Mouse (Mus musculus) neutrophil, adult 5-6 weeks (primary cell): ENCODE data around the gene Slc37a4. TPM values are rescaled to one million over a fixed set of nuclear protein-coding genes. Genes with fewer than 3 reads are reported as not detected.
"Not testable (repeated sequence)": the region's sequence is repeated elsewhere in the genome, so short reads cannot be mapped to it uniquely, and the experiment has no call there.

Experiments
- ATAC-seq: fragments of 151-379, 151-347 bp; 2 replicates; pipeline ENCODE4 v1.8.0; 2017; ENCODE audit warnings: mild to moderate bottlenecking, moderate TSS enrichment; ENCODE audit not compliant: insufficient number of reproducible peaks, poor library complexity, low FRiP score, severe bottlenecking; ENCODE audit errors: extremely low read depth
- total RNA-seq: library from RNA; stranded (forward); fragments of 200-1000 nt; gene quantifications from 2 replicates; pipeline ENCODE4 v1.2.3, GENCODE M21; 2017

Gene Slc37a4
- total RNA-seq, 1 experiment from 2014 or later: 15.4 TPM

DNA sequence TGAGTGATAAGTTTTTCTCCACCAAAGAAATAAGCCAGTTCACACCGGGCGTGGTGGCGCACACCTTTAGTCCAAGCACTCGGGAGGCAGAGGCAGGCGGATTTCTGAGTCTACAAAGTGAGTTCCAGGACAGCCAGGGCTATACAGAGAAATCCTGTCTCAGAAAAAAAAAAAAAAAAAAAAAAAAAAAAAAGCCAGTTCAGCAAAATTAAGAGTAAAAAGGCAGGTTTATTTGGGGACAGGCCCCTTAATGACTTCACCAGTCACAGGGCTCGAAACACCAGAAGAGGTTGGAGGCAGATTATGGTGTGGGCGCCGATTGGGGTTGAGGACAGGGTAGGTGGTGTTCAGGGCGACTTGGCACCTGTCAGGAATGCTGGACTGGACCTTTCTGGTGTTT lies 23.1 kb downstream of the Slc37a4 start:
- not testable (repeated sequence) for ATAC-seq

DNA sequence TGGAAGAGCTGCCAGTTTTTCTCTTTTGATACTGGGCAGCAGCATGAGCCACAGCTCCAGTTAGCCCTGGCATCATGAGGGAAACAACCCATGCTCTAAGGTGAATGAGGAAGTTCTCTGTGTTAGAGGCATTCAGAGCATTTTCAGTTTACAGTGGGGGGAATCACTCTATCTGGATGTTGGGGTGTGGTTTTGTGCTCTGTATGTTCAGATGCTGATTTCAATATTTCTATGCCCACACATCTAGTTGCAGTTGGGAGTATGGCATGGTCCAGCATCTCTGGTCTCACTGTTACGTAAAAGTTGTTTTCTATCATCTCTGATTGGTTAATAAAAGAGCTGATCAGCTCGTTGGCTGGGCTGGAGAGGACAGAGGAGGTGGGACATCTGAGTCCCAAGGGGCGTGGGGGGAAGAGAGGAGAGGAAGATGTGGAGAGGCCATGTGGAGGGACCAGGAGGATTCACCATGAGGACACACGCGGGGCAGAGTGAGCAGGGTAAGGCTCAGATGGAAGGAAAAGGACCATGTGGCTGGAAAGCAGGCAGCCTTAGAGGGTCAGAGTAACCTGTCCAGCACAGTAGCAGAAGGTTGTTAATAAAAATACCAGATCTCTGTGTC lies 23.7 kb downstream of the Slc37a4 start:
- no peak for ATAC-seq

DNA sequence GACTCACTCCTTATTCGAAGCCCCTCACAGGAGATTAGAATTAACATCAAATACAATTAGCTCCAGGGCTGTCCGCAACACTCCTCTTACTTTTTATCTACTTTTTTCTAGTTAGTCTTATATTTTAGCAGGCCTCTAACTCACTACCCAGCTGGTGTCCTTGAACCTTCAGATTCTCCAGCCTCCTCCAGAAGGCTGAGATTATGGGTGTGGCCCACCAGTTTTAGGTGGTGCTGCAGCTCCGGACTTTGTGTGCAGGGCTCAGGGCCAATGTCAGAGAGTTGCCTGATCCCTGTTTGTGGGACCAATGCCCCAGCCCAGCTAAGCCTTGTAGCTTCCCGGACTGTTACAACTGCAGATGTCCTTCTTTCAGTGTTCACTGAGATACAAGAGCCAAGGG lies 26.9 kb downstream of the Slc37a4 start:
- ATAC-seq: no peak

DNA sequence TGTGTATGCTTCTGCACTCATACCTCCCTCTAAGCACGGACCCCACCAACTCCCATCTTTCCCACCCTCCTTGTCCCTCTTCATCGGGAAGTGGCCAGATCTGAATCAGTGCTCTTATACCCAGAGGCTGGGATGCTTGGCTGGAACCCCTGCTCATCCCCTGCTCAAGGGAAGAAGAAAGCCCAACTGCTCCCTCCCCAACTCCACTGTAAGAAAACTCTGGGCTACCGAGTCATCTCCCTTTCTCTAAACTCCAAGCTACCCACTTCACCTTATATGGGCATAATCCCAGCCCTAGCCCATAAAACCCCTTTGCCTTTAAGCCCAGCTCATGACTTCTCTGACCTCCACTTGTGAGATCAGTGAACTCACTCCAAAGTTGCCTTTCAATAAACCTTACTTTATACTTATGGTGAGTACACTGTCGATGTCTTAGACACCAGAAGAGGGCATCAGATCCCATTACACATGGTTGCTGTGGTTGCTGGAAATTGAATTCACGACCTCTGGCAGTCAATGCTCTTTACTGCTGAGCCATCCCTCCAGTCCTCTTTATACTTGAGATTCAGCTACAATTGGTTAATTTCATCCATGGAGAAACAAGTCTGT lies 36.0 kb downstream of the Slc37a4 start:
- no peak for ATAC-seq

DNA sequence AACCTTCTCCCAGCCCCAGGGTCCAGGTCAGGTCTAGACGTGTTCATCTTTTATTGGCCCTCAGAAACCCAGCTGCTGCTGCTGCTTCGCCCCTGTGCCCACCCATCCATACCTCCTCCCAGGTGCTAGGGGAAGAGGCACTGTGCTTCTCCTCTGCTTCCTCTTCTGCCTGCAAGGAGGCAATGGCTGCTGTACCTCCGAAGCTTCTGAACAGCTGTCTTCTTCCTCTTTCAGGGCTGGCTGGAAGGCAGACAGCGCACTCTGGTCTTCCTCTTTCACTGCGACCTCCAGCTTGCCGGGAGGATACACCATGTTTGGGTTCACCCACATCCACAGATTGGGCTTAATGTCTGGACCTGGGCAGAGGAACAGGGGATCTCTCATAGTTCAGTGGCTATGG lies 39.1 kb downstream of the Slc37a4 start:
- peak; percentile 88 for ATAC-seq

DNA sequence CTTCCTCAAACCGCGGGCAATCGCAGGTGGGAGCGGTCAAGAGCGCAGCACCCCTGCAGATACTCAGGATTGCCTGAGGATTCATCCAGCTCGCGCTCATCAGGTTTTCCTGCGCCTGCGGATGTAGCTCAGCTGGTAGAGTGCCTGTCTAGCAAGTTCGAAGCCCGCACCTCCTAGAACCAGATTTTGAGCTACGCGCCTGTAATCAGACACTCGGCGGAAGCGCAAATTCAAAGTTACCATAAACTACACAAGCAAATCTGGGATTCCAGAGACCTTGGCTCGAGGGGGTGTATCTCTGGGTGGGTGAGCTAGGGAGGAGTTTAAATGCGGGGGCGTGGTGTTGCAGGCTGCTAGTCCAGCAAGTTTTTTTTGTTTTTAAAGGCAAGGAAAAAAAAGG lies 44.3 kb downstream of the Slc37a4 start, which contains the start of gene Foxr1:
TSS of gene Foxr1 (minus strand) at position 176 of the 400 bp plus-strand sequence.
- ATAC-seq: no peak

DNA sequence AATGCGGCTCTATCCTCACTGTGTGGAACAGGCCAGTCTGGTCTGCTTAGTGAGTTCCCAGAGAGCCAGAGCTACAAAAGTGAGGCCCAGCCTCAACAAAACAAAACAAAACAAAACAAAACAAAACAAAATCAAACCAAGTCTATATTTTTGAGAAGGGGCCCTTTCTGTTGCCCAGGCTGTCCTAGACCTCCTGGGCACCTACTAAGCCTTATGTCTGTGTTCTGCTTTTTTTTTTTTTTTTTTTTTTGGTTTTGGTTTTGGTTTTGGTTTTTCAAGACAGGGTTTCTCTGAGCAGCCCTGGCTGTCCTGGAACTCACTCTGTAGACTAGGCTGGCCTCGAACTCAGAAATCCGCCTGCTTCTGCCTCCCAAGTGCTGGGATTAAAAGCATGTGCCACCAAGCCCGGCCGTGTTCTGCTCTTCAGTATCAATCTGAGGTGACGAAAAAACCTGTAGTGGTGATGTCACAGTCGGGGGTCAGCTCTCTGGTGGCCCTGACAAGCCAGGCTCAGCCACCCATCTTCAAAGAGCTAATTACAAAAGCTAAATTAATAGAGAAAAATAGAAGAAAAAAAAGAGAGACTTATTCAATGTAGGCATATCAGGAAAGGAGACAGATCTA lies 47.9 kb downstream of the Slc37a4 start:
- not testable (repeated sequence) for ATAC-seq

DNA sequence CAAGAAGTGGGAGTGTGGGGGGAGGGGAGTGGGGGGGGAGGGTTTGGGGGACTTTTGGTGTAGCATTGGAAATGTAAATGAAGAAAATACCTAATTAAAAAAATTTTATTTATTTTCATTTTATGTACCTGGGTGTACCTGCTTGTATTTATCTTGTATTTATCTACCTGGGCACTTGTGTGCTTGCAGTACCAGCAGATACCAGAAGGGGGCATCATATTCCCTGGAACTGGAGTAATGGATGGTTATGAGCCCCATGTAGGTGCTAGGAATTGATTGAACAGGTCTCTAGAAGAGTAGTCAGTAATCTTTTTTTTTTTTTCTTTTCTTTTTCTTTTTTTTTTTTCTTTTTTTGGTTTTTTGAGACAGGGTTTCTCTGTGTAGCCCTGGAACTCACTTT lies 53.7 kb downstream of the Slc37a4 start:
- no peak for ATAC-seq

Other genes starting within 250 kb of the Slc37a4 start
- 89.2 and 92.0 TPM in 2 replicates for gene Cbl, start 162.8 kb upstream of the Slc37a4 start, total RNA-seq
- gene Ccdc153, start 156.2 kb upstream of the Slc37a4 start, total RNA-seq: not detected in 2 replicates
- 1.0 and 1.6 TPM in 2 replicates for gene Pdzd3, start 145.4 kb upstream of the Slc37a4 start, total RNA-seq
- 10.3 and 12.6 TPM in 2 replicates for gene Nlrx1, start 128.3 kb upstream of the Slc37a4 start, total RNA-seq
- gene Abcg4, start 108.2 kb upstream of the Slc37a4 start, total RNA-seq: 1.4 TPM in 1 of 2 replicates, not detected in the other
- 32.0 and 46.7 TPM in 2 replicates for gene Hinfp, start 91.2 kb upstream of the Slc37a4 start, total RNA-seq
- 22.0 and 30.5 TPM in 2 replicates for gene C2cd2l, start 76.6 kb upstream of the Slc37a4 start, total RNA-seq
- 4.4 and 7.1 TPM in 2 replicates for gene Dpagt1, start 70.8 kb upstream of the Slc37a4 start, total RNA-seq
- gene H2afx, start 62.2 kb upstream of the Slc37a4 start, total RNA-seq: 17.6 and 20.0 TPM in 2 replicates
- 3.3 and 11.4 TPM in 2 replicates for gene Hmbs, start 52.6 kb upstream of the Slc37a4 start, total RNA-seq
- gene Vps11, start 35.2 kb upstream of the Slc37a4 start, total RNA-seq: 34.6 and 37.4 TPM in 2 replicates
- 39.9 and 42.2 TPM in 2 replicates for gene Hyou1, start 17.4 kb upstream of the Slc37a4 start, total RNA-seq
- 1,089 and 1,185 TPM in 2 replicates for gene Rps25, start 10.3 kb downstream of the Slc37a4 start, total RNA-seq
- gene Trappc4, start 10.7 kb downstream of the Slc37a4 start, total RNA-seq: 31.8 and 32.8 TPM in 2 replicates
- gene Ccdc84, start 21.7 kb downstream of the Slc37a4 start, total RNA-seq: 41.8 and 52.1 TPM in 2 replicates
- 0.37 TPM in 1 of 2 replicates, not detected in the other for gene Foxr1, start 44.3 kb downstream of the Slc37a4 start, total RNA-seq
- gene Upk2, start 58.1 kb downstream of the Slc37a4 start, total RNA-seq: not detected in 2 replicates
- 18.3 and 26.5 TPM in 2 replicates for gene Bcl9l, start 86.0 kb downstream of the Slc37a4 start, total RNA-seq
- 207 and 222 TPM in 2 replicates for gene Cxcr5, start 165.0 kb downstream of the Slc37a4 start, total RNA-seq
- gene Ddx6, start 208.0 kb downstream of the Slc37a4 start, total RNA-seq: 301 and 311 TPM in 2 replicates